Comparison of ENCODE assay signal across 9 mouse cellular contexts in the genomic region with DNA sequence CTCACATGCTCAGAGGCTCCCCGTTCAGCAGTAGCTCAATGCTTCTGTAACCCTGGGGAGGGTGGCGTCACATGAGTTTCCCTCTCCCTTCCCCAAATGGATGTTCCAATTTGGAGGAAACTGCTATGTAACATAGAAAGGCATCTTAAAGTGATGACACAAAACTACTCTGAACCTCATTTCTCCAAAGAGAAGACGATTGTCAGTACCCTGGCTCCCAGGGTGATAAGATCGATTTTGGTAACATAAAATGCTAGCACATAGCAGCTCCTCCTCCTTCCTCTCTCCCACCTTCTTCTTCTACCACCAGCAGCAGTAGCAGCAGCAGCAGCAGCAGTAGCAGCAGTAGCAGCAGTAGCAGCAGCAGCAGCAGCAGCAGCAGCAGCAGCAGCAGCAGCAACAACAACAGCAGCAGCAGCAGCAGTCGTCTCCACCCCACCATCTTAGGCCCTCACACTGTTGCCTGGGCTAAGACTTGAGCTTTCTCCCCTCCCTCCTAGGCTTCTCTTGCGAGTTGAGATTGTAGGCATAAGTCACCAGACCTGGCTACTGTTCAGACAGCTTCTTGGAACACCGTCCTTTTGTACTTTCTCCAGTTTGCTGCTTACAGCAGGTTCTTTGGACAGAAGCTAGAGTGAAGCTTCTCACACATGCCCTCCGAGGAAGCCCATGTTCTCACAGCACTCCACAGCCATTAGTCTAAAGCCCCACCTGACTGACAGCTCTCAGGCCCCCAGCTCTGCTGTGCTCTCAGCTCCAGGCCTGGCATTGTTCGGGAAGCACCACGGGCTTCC.
DNase-seq lines count a peak whose midpoint lies in the region; ATAC-seq and TF ChIP-seq lines count a peak whose summit lies in the region.
"Had no signal": no experiment of that assay in that cellular context is flagged by ENCODE, and none has a peak within 500 bp of the region (broad histone marks: within the 10 kb centered on the region; RNA-seq: fewer than 3 reads in every experiment).

No protein-coding gene starts in this region.

- H3K27me3 ChIP-seq in hindbrain, embryonic 10.5 days (ENCODE audit: insufficient read depth, poor library complexity, severe bottlenecking) = 0 out of 2 replicates have a peak, but pooled peaks cover 6% of the 10 kb centered on the region
- 0 out of 2 replicates have a peak, but pooled peaks cover 2% of the 10 kb centered on the region for H3K27me3 ChIP-seq in hindbrain, embryonic 11.5 days (ENCODE audit: control insufficient read depth, insufficient read depth, low read length)
- no peaks in the 10 kb centered on the region for H3K27me3 ChIP-seq in midbrain, postnatal 0 days (ENCODE audit: insufficient read depth, low read length)
- no peaks in the 10 kb centered on the region for H3K27me3 ChIP-seq in midbrain, embryonic 16.5 days (ENCODE audit: control insufficient read depth, insufficient read depth, low read depth, low read length)
- H3K27me3 ChIP-seq in stomach, embryonic 14.5 days (ENCODE audit: control insufficient read depth, insufficient read depth, low read length) = no peaks in the 10 kb centered on the region

- no peak overlapping the region for H3K9ac ChIP-seq in hindbrain, embryonic 11.5 days (ENCODE audit: low read depth, low read length)
- no peak overlapping the region for H3K9ac ChIP-seq in midbrain, postnatal 0 days (replicated peaks; ENCODE audit: low read length, poor library complexity, severe bottlenecking)
- no peak overlapping the region for H3K9ac ChIP-seq in midbrain, embryonic 16.5 days (ENCODE audit: low read depth, low read length)
- H3K9ac ChIP-seq in stomach, embryonic 14.5 days (replicated peaks; ENCODE audit: low read depth, low read length) = no peak overlapping the region

- H3K36me3 ChIP-seq in hindbrain, embryonic 10.5 days = 0 out of 2 replicates have a peak, but pooled peaks cover 5% of the 10 kb centered on the region
- no peaks in the 10 kb centered on the region for H3K36me3 ChIP-seq in hindbrain, embryonic 11.5 days (ENCODE audit: control insufficient read depth, insufficient read depth, low read length)
- H3K36me3 ChIP-seq in midbrain, postnatal 0 days (ENCODE audit: insufficient read depth, low read length) = no peaks in the 10 kb centered on the region
- no peaks in the 10 kb centered on the region for H3K36me3 ChIP-seq in midbrain, embryonic 16.5 days (ENCODE audit: control insufficient read depth, insufficient read depth, low read length)
- no peaks in the 10 kb centered on the region for H3K36me3 ChIP-seq in stomach, embryonic 14.5 days (ENCODE audit: control insufficient read depth, insufficient read depth, low read length)

- peaks cover 36% of the 10 kb centered on the region for H3K4me1 ChIP-seq in hindbrain, embryonic 10.5 days (replicated peaks)
- no peaks in the 10 kb centered on the region for H3K4me1 ChIP-seq in hindbrain, embryonic 11.5 days (replicated peaks; ENCODE audit: control insufficient read depth, insufficient read depth, low read length)
- H3K4me1 ChIP-seq in midbrain, postnatal 0 days (ENCODE audit: insufficient read depth, low read length) = no peaks in the 10 kb centered on the region
- H3K4me1 ChIP-seq in midbrain, embryonic 16.5 days (ENCODE audit: control insufficient read depth, insufficient read depth, low read length) = no peaks in the 10 kb centered on the region; the same call in 1 of the 2 replicates
- H3K4me1 ChIP-seq in stomach, embryonic 14.5 days (ENCODE audit: control insufficient read depth, insufficient read depth, low read length) = peaks cover 8% of the 10 kb centered on the region; the same call in 1 of the 2 replicates

- DNase-seq in hindbrain, embryonic 10.5 days (ENCODE audit: low spot score) = no peak
- no peak for DNase-seq in hindbrain, embryonic 11.5 days (ENCODE audit: low spot score)
- DNase-seq in midbrain, postnatal 0 days (ENCODE audit: low spot score) = peak; percentile 35
- peak; percentile 18 for DNase-seq in brain, embryonic 14.5 days (ENCODE audit: low read depth)
- no peak for DNase-seq in retina, embryonic 14.5 days (ENCODE audit: low spot score)
- no peak for DNase-seq in ovary, adult 18-20 months (ENCODE audit: low spot score)
- DNase-seq: gastrocnemius, postnatal 25 days had no signal

- ATAC-seq in hindbrain, embryonic 11.5 days (ENCODE audit: low FRiP score) = no peak
- no peak for ATAC-seq in midbrain, postnatal 0 days (ENCODE audit: low FRiP score)
- ATAC-seq in midbrain, embryonic 16.5 days = no peak
- ATAC-seq in stomach, embryonic 14.5 days (ENCODE audit: insufficient number of reproducible peaks, insufficient read depth, low FRiP score, low read depth) = peak; percentile 59; the same call in 1 of the 2 replicates

- H3K27ac ChIP-seq in hindbrain, embryonic 10.5 days = 0 out of 2 replicates have a peak overlapping the region, but pooled peaks have one; percentile 35
- H3K27ac ChIP-seq in hindbrain, embryonic 11.5 days (ENCODE audit: low read depth, low read length) = no peak overlapping the region
- H3K27ac ChIP-seq in midbrain, postnatal 0 days (ENCODE audit: low read depth, low read length) = no peak overlapping the region
- H3K27ac ChIP-seq in midbrain, embryonic 16.5 days (ENCODE audit: low read length) = no peak overlapping the region
- no peak overlapping the region for H3K27ac ChIP-seq in stomach, embryonic 14.5 days (ENCODE audit: low read length)

- WGBS in hindbrain, embryonic 10.5 days = 73% methylated on average over 10 of the region's 10 CpGs
- 71% methylated on average over 10 of the region's 10 CpGs for WGBS in hindbrain, embryonic 11.5 days
- WGBS in midbrain, postnatal 0 days = 72% methylated on average over 9 of the region's 10 CpGs
- WGBS in midbrain, embryonic 16.5 days = 61% methylated on average over 10 of the region's 10 CpGs
- 55% methylated on average over 10 of the region's 10 CpGs for WGBS in stomach, embryonic 14.5 days

- H3K4me2 ChIP-seq in hindbrain, embryonic 11.5 days (replicated peaks; ENCODE audit: low read depth, low read length) = no peak overlapping the region
- no peak overlapping the region for H3K4me2 ChIP-seq in midbrain, postnatal 0 days (ENCODE audit: low read depth, low read length, poor library complexity, severe bottlenecking)
- no peak overlapping the region for H3K4me2 ChIP-seq in midbrain, embryonic 16.5 days (ENCODE audit: low read length)
- H3K4me2 ChIP-seq in stomach, embryonic 14.5 days (replicated peaks; ENCODE audit: low read depth, low read length) = no peak overlapping the region

- H3K9me3 ChIP-seq in hindbrain, embryonic 10.5 days = no peaks in the 10 kb centered on the region
- no peaks in the 10 kb centered on the region for H3K9me3 ChIP-seq in hindbrain, embryonic 11.5 days (ENCODE audit: control insufficient read depth, low read length)
- no peaks in the 10 kb centered on the region for H3K9me3 ChIP-seq in midbrain, postnatal 0 days (ENCODE audit: low read length)
- H3K9me3 ChIP-seq in midbrain, embryonic 16.5 days (replicated peaks; ENCODE audit: control insufficient read depth, low read length, poor library complexity, severe bottlenecking) = no peaks in the 10 kb centered on the region
- H3K9me3 ChIP-seq in stomach, embryonic 14.5 days (ENCODE audit: control insufficient read depth, low read depth, low read length) = no peaks in the 10 kb centered on the region

- no peak for TF ChIP-seq CTCF in midbrain, postnatal 0 days (IDR thresholded peaks at IDR 0.05)
- TF ChIP-seq CTCF in brain, embryonic 14.5 days (IDR thresholded peaks at IDR 0.05; ENCODE audit: borderline replicate concordance, extremely low read depth, insufficient read depth, insufficient read length) = no peak

- TF ChIP-seq POLR2A in brain, embryonic 14.5 days (IDR thresholded peaks at IDR 0.05; ENCODE audit: borderline replicate concordance, extremely low read depth, insufficient read depth, insufficient read length, poor library complexity, severe bottlenecking) = no peak

- H3K4me3 ChIP-seq in hindbrain, embryonic 10.5 days = no peak overlapping the region
- H3K4me3 ChIP-seq in hindbrain, embryonic 11.5 days (ENCODE audit: low read depth, low read length) = no peak overlapping the region
- no peak overlapping the region for H3K4me3 ChIP-seq in midbrain, postnatal 0 days (ENCODE audit: low read depth, low read length)
- H3K4me3 ChIP-seq in midbrain, embryonic 16.5 days (ENCODE audit: low read depth, low read length) = no peak overlapping the region
- no peak overlapping the region for H3K4me3 ChIP-seq in stomach, embryonic 14.5 days (ENCODE audit: low read depth, low read length)

Comparison
In these comparisons a context has a peak if more than half of its experiments do, and no peak if none do; other contexts are left out.
1. DNase-seq: peak in midbrain, postnatal 0 days (single experiment) and brain, embryonic 14.5 days (single experiment); none in hindbrain, embryonic 10.5 days (single experiment), hindbrain, embryonic 11.5 days (single experiment), retina, embryonic 14.5 days (single experiment) and ovary, adult 18-20 months (single experiment).